Comparison of ENCODE assay signal across 8 mouse cellular contexts in genomic region chr12:4476832-4477671, GRCm38 (mm10). TPM values are rescaled to one million over a fixed set of nuclear protein-coding genes. Genes with fewer than 3 reads are reported as not detected.
DNase-seq lines count a peak whose midpoint lies in the region; ATAC-seq lines count a peak whose summit lies in the region.

TSS of gene Ncoa1 (minus strand) at chr12:4477182.

- peak within 1 kb of the TSS; percentile 98 for H3K27ac ChIP-seq in hindbrain, embryonic 12.5 days

- no peaks in the 10 kb centered on the region for H3K9me3 ChIP-seq in hindbrain, embryonic 12.5 days (replicated peaks)

- H3K36me3 ChIP-seq in hindbrain, embryonic 12.5 days = no peaks in the 10 kb centered on the region

- peak within 1 kb of the TSS; percentile 90 for H3K9ac ChIP-seq in hindbrain, embryonic 12.5 days

- peaks cover 6% of the 10 kb centered on the region for H3K27me3 ChIP-seq in hindbrain, embryonic 12.5 days

- H3K4me3 ChIP-seq in hindbrain, embryonic 12.5 days = peak within 1 kb of the TSS; percentile 95

- 1% methylated on average over 50 of the region's 98 CpGs for WGBS in hindbrain, embryonic 12.5 days

- H3K4me2 ChIP-seq in hindbrain, embryonic 12.5 days (replicated peaks) = peak within 1 kb of the TSS; percentile 79

- H3K4me1 ChIP-seq in hindbrain, embryonic 12.5 days = peaks cover 14% of the 10 kb centered on the region

- ATAC-seq in hindbrain, embryonic 12.5 days (ENCODE audit: low FRiP score) = peak; percentile 82

- DNase-seq in NIH3T3 (ENCODE audit: low read depth) = peak; percentile 83
- peak; percentile 87 to 90 for DNase-seq in cerebellum, postnatal 10 days
- peak; percentile 40 to 50 for DNase-seq in frontal cortex, postnatal 14 days (ENCODE audit: low spot score in 2 of 2)
- peak; percentile 58 to 68 for DNase-seq in layer of hippocampus, postnatal 36 days
- peak; percentile 72 for DNase-seq in lung, postnatal 36 days
- DNase-seq in retina, embryonic 14.5 days (ENCODE audit: low spot score) = peak; percentile 80
- peak; percentile 87 for DNase-seq in thymus, postnatal 4 days

RNA-seq across cellular contexts. Expression of gene Ncoa1, which starts in this region (rescaled TPM):
- 9.9 and 10.7 TPM in 2 replicates for polyA plus RNA-seq in hindbrain, embryonic 12.5 days (2016; fragmentation: Nextera tagmentation; extraction: Ambion mirVana)
- total RNA-seq in layer of hippocampus, postnatal 36 days (2021) = 100 to 1,000 TPM; 128 to 142 TPM

Comparison
In these comparisons a context has a peak if more than half of its experiments do, and no peak if none do; other contexts are left out.
1. Peak in every context shown above with its lines: DNase-seq, ATAC-seq, H3K4me3 ChIP-seq and H3K27ac ChIP-seq.